Mouse (Mus musculus) E14TG2a.4 (cell line): ENCODE measurements at regions not wholly inside any gene's neighbourhood (a gene's known extent, or its start where the extent isn't known, plus 50 kb on each side); places are given as distances from the start of the nearest gene placed in this dataset.

Source experiments
- CTCF ChIP-seq: conservative IDR thresholded peaks from 2 replicates; pipeline ENCODE4 v1.5.1; 2014; ENCODE audit warnings: low read length
- POU5F1 ChIP-seq: IDR thresholded peaks from 2 replicates; pipeline ENCODE4 v1.6.1; 2014; ENCODE audit warnings: low read length, borderline replicate concordance

- TF ChIP-seq CTCF (no peak), POU5F1 (no peak)
Observed at GRCm38 (mm10) chr1:121052120-121052501, 280.3 kb downstream of the Insig2 start.
